Mouse (Mus musculus) brain, embryonic 14.5 days (tissue): ENCODE measurements around the gene Zbtb8os.

Experiments used
- CTCF ChIP-seq: fragments of 200-500 bp; IDR thresholded peaks from 2 replicates; pipeline ENCODE4 v1.5.1; 2012; ENCODE audit warnings: inconsistent platforms, mild to moderate bottlenecking, moderate library complexity, borderline replicate concordance; ENCODE audit not compliant: insufficient read depth, insufficient read length; ENCODE audit errors: extremely low read depth
- POLR2A ChIP-seq: fragments of 200-500 bp; IDR thresholded peaks from 2 replicates; pipeline ENCODE4 v1.6.1; 2012; ENCODE audit warnings: mild to moderate bottlenecking, inconsistent platforms, borderline replicate concordance; ENCODE audit not compliant: poor library complexity, insufficient read depth, insufficient read length, severe bottlenecking; ENCODE audit errors: extremely low read depth

- TF ChIP-seq CTCF, result no peak
- TF ChIP-seq POLR2A, result no peak
These were observed 40.3 kb downstream of the Zbtb8os start for GRCm38 (mm10) chr4:129375821-129376220.
